Mouse (Mus musculus) embryo, embryonic 11 days (tissue): ENCODE measurements around the gene Eri2.
A peak's percentile ranks its signal among the peaks of the same experiment; 100 is the strongest.

Experiments used
- DNase-seq: peaks from one replicate; pipeline ENCODE4 v3.0.0-alpha.2; 2015

Gene Eri2

DNA sequence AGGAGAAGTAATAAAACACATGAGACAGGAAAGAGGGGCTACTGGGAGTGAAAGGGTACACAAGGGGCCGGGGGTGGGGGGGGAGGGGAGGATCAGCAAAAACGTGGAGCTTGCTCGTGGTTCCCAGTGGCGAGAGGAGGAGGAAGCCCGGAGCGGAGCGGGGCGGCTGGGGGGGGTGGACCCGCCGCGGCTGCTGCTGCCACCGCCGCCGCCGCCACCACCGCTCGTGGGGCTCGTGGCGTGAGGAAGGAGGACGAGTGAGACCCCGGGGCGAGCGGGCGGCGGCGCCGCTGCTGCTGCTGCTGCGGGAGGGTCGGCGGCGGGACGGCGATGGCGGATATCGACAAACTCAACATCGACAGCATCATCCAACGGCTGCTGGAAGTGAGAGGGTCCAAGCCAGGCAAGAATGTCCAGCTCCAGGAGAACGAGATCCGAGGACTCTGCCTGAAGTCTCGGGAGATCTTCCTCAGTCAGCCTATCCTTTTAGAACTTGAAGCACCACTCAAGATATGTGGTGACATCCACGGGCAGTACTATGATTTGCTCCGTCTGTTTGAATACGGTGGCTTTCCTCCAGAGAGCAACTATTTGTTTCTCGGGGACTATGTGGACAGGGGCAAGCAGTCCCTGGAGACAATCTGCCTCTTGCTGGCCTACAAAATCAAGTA, 53.9 kb downstream of the Eri2 start:
- peak; percentile 21 for DNase-seq

- DNase-seq: no peak
Measured at GRCm38 (mm10) chr7:119738877-119739276, 55.0 kb downstream of the Eri2 start.

DNA sequence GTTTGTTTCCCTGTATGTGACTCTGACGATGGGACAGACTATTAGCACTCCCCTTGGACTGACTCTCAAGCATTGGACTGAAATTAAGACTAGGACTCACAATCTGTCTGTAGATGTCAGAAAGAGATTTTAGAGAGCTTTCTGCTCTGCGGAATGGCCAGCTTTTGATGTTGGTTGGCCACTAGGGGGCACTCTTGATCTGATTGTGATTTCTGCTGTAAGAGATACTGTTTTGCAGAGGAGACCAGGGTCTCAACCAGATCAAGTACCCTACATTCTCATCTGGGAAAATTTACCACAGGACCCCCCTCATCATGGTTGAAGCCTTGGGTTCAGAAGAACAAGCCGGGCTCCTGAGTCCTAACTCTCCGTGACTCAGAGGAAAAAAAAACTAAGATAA, 62.6 kb downstream of the Eri2 start:
- peak; percentile 37 for DNase-seq

GRCm38 (mm10) chr7:119727621-119728020, 66.2 kb downstream of the Eri2 start:
- no peak for DNase-seq

DNA sequence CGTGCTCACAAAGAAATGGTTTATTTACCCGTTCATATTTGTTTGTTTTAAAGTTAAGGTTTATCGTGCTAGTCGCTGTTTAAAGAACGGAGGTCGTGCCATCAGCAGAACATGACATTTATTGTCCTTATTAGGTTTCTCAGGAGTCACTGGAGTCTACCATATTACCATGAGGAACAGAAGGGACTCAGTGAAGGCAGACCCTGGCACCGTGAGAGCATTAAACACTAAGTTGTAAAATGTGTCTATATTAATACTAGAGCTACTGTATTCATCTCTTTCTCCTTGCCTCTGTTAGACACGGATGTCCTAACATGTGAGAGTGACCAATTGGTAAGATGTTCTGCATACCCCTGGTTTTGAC, 72.9 kb downstream of the Eri2 start:
- DNase-seq: no peak

DNA sequence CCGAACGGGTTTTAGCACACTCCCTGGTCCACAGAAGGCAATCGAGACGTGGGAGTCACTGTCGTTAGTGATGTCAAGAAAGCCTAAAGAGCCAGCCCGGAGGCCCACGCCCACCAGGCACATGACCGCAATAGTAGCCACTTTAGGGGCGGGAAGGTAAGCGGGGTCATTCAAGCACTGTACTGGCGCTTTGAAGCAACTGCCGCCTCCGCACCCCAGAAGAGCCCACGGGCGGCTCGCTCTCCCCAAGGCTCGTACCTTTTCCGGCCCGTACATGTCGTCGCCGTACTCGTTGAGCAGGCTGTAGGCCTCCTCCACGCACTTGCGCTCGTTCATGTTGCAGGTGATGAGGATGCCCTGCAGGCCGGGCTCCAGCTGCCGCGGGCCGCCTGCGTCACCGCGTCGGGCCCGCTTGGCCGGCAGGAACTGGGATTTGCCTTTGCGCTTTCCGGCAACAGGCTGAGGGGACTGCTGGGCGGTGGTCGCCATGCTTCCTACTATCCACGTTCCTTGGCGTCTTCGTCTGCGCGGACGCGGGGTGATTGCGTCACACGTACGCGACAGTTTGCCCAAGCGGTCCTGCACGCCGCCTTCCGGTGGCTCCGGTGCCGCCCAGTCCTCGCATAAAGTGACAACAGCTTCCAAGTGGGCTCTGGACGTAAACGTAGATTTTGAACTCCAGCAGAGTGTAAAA, 73.5 kb downstream of the Eri2 start, which contains the start of gene Thumpd1:
Thumpd1 (minus strand) TSS at position 546 of the 694 bp plus-strand sequence.
- DNase-seq: peak; percentile 96
